Mouse (Mus musculus) neural tube, embryonic 10.5 days (tissue): ENCODE results near the gene Cfap126.

ENCODE experiments used
- DNase-seq: peaks from one replicate; pipeline ENCODE4 v3.0.0-alpha.2; 2017; ENCODE audit warnings: low spot score; ENCODE audit errors: extremely low spot score

Gene Cfap126

GRCm38 (mm10) chr1:171094424-171094823 lies 19.3 kb upstream of the Cfap126 start:
- no peak for DNase-seq

- no peak for DNase-seq
Observed at GRCm38 (mm10) chr1:171096110-171096964, 17.4 kb upstream of the Cfap126 start.

- DNase-seq: no peak
Observed at GRCm38 (mm10) chr1:171097136-171097535, 16.6 kb upstream of the Cfap126 start.

GRCm38 (mm10) chr1:171097612-171098011 lies 16.1 kb upstream of the Cfap126 start:
- no peak for DNase-seq

GRCm38 (mm10) chr1:171101033-171101432 lies 12.7 kb upstream of the Cfap126 start:
- DNase-seq: no peak

GRCm38 (mm10) chr1:171101733-171102546 lies 11.8 kb upstream of the Cfap126 start:
- DNase-seq: peak; percentile 94

- DNase-seq: peak; percentile 98
Observed at GRCm38 (mm10) chr1:171102547-171103177, 11.1 kb upstream of the Cfap126 start.

GRCm38 (mm10) chr1:171103179-171103840 lies 10.4 kb upstream of the Cfap126 start:
- no peak for DNase-seq

GRCm38 (mm10) chr1:171105226-171105625 lies 8.5 kb upstream of the Cfap126 start:
- no peak for DNase-seq

- DNase-seq: no peak
Observed at GRCm38 (mm10) chr1:171109620-171110019, 4.1 kb upstream of the Cfap126 start.

- peak; percentile 79 for DNase-seq
Observed at GRCm38 (mm10) chr1:171110659-171111019, 3.1 kb upstream of the Cfap126 start.

GRCm38 (mm10) chr1:171111020-171111780 lies 2.5 kb upstream of the Cfap126 start:
- DNase-seq: peak; percentile 97

- peak; percentile 75 for DNase-seq
Observed at GRCm38 (mm10) chr1:171111781-171112575, 1.7 kb upstream of the Cfap126 start.

- DNase-seq: no peak
Observed at GRCm38 (mm10) chr1:171112986-171113385, 732 bp upstream of the Cfap126 start.

GRCm38 (mm10) chr1:171116280-171116679 lies 2.6 kb downstream of the Cfap126 start:
- no peak for DNase-seq

- peak; percentile 59 for DNase-seq
Observed at GRCm38 (mm10) chr1:171118269-171118684, 4.6 kb downstream of the Cfap126 start.

GRCm38 (mm10) chr1:171118996-171119395 lies 5.3 kb downstream of the Cfap126 start:
- DNase-seq: no peak

GRCm38 (mm10) chr1:171119405-171119804 lies 5.7 kb downstream of the Cfap126 start:
- no peak for DNase-seq

- DNase-seq: no peak
Observed at GRCm38 (mm10) chr1:171120893-171121292, 7.2 kb downstream of the Cfap126 start.

- no peak for DNase-seq
Observed at GRCm38 (mm10) chr1:171121839-171122238, 8.1 kb downstream of the Cfap126 start.
